Mouse (Mus musculus) intestine, embryonic 15.5 days (tissue): ENCODE results near the gene Nfia. TPM values are rescaled to one million over a fixed set of nuclear protein-coding genes. Genes with fewer than 3 reads are reported as not detected.

Experiments used
- ATAC-seq: fragments of 200-750 bp; cut with Nextera tagmentation; 2 replicates; pipeline ENCODE4 v1.8.0; 2017; ENCODE audit warnings: moderate TSS enrichment, moderate library complexity
- H3K27ac ChIP-seq: fragments of 300-500 bp; sonication (generic); 2 replicates; pipeline ENCODE4 v1.5.1; 2015; ENCODE audit warnings: mild to moderate bottlenecking, inconsistent platforms
- H3K27me3 ChIP-seq: fragments of 300-500 bp; sonication (generic); replicated peaks from 2 replicates; pipeline ENCODE4 v1.6.1; 2015; ENCODE audit warnings: inconsistent platforms
- H3K36me3 ChIP-seq: fragments of 300-500 bp; sonication (generic); 2 replicates; pipeline ENCODE4 v1.6.1; 2015; ENCODE audit warnings: inconsistent platforms
- H3K4me1 ChIP-seq: fragments of 300-500 bp; sonication (generic); replicated peaks from 2 replicates; pipeline ENCODE4 v1.6.1; 2015; ENCODE audit warnings: inconsistent platforms
- H3K4me2 ChIP-seq: fragments of 300-500 bp; sonication (generic); replicated peaks from 2 replicates; pipeline ENCODE4 v1.6.1; 2015; ENCODE audit warnings: mild to moderate bottlenecking, inconsistent platforms
- H3K4me3 ChIP-seq: fragments of 300-500 bp; sonication (generic); replicated peaks from 2 replicates; pipeline ENCODE4 v1.5.1; 2015; ENCODE audit warnings: inconsistent platforms
- H3K9ac ChIP-seq: fragments of 300-500 bp; sonication (generic); 2 replicates; pipeline ENCODE4 v1.6.1; 2015; ENCODE audit warnings: inconsistent platforms
- H3K9me3 ChIP-seq: fragments of 300-500 bp; sonication (generic); 2 replicates; pipeline ENCODE4 v1.6.1; 2016; ENCODE audit warnings: inconsistent platforms
- WGBS: fragments of 180-500 bp; shearing (Covaris S2); methylation state at CpG from one replicate; pipeline ENCODE4 v1.1.7; 2015; 5-methylcytosine and 5-hydroxymethylcytosine counted together
- polyA plus RNA-seq: library from polyadenylated mRNA; unstranded; fragments of >200 nt; fragmentation: Nextera tagmentation; extraction: Ambion mirVana; gene quantifications from 2 replicates; pipeline ENCODE4 v1.2.1, GENCODE M21; 2015

The Nfia gene
- polyA plus RNA-seq, 1 experiment from 2014 or later = 37.3 TPM

DNA sequence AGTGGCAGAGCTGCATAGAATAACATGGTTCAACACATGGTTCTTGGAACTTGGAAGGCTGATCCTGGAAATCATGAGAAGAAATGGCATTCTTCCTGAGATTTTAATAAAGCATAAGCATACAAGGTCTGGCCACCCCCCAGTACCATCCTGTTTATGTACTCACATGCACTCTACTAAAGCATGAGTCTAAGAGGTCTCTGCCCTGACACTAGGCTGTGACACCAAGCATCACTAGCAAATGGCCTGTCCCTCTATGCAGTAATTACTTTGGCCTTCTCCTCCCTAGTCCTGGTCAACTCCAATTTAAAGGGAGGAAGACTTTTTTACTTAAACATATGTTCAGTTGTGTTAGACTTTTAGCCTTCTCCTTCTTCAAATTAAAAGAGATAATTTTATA, 285.6 kb downstream of the Nfia start:
- H3K27ac ChIP-seq = no peak overlapping the region
- no peak overlapping the region for H3K9ac ChIP-seq
- H3K36me3 ChIP-seq = no peaks in the 10 kb centered on the region
- H3K4me3 ChIP-seq = no peak overlapping the region
- no peak overlapping the region for H3K4me2 ChIP-seq
- no peaks in the 10 kb centered on the region for H3K27me3 ChIP-seq
- no peaks in the 10 kb centered on the region for H3K9me3 ChIP-seq
- ATAC-seq = no peak
- H3K4me1 ChIP-seq = no peaks in the 10 kb centered on the region

GRCm38 (mm10) chr4:98060601-98061000, 288.1 kb downstream of the Nfia start:
- no peak overlapping the region for H3K27ac ChIP-seq

DNA sequence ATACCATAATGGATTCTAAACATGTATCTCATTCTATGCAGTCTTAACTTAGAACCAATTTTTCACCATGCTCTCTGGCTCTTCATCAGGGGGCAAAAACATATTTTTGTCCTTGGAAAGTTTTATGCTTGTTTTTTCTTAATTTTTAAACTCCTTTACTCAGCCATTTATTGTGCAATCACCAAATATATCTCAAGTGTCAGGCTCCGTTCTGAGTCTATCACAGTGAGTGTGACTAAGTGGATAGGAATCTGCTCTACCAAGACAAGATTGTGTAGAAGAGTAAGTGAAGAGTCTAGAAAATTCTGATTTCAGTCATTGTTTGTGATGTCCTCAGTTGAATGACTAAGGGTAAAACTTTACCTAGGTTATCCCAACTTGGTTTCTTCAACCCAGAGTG, 288.6 kb downstream of the Nfia start:
- H3K4me3 ChIP-seq = no peak overlapping the region
- no peak for ATAC-seq
- no peaks in the 10 kb centered on the region for H3K27me3 ChIP-seq
- no peaks in the 10 kb centered on the region for H3K9me3 ChIP-seq
- H3K4me2 ChIP-seq = no peak overlapping the region
- no peaks in the 10 kb centered on the region for H3K36me3 ChIP-seq
- no peaks in the 10 kb centered on the region for H3K4me1 ChIP-seq
- no peak overlapping the region for H3K27ac ChIP-seq
- H3K9ac ChIP-seq = no peak overlapping the region
- 37% methylated on average over 1 of the region's 1 CpGs for WGBS

More at GRCm38 (mm10) chr4:98060601-98061000, 288.1 kb downstream of the Nfia start:
- Histone ChIP-seq H3K27me3 (no peaks in the 10 kb centered on the region), H3K36me3 (no peaks in the 10 kb centered on the region), H3K9me3 (no peaks in the 10 kb centered on the region), H3K4me2 (no peak overlapping the region), H3K9ac (no peak overlapping the region), H3K4me3 (no peak overlapping the region), H3K4me1 (no peaks in the 10 kb centered on the region)
- 8% methylated on average over 1 of the region's 1 CpGs for WGBS
- no peak for ATAC-seq

DNA sequence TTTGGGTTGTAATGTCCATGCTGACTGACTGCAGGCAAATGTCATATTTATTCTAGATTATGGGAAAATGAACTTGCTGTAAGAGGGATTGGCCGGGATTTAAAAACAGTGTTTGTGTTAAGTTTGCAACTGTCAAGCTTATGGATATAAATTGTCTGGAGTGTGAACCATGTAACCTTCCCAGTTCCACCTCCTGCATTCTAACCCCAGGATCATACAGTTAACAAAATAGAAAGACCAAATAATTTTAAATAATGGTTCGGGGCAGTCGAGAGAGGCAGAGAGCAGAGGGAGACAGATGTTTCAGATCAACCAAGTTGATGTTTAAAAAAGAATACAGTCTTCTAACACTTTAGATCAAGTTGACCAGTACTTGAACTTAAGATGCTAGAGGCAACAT, 290.7 kb downstream of the Nfia start:
- 35% methylated on average over 3 of the region's 3 CpGs for WGBS
- Histone ChIP-seq H3K4me2 (no peak overlapping the region), H3K27me3 (no peaks in the 10 kb centered on the region), H3K9ac (no peak overlapping the region), H3K4me1 (no peaks in the 10 kb centered on the region), H3K4me3 (no peak overlapping the region), H3K36me3 (no peaks in the 10 kb centered on the region), H3K27ac (no peak overlapping the region), H3K9me3 (no peaks in the 10 kb centered on the region)
- ATAC-seq = no peak

GRCm38 (mm10) chr4:98076106-98076505, 303.6 kb downstream of the Nfia start:
- H3K4me3 ChIP-seq = no peak overlapping the region
- no peak for ATAC-seq
- WGBS = 83% methylated on average over 7 of the region's 7 CpGs
- H3K9ac ChIP-seq = no peak overlapping the region
- H3K4me1 ChIP-seq = no peaks in the 10 kb centered on the region
- H3K36me3 ChIP-seq = no peaks in the 10 kb centered on the region
- H3K27me3 ChIP-seq = no peaks in the 10 kb centered on the region
- H3K27ac ChIP-seq = no peak overlapping the region
- no peaks in the 10 kb centered on the region for H3K9me3 ChIP-seq
- no peak overlapping the region for H3K4me2 ChIP-seq

DNA sequence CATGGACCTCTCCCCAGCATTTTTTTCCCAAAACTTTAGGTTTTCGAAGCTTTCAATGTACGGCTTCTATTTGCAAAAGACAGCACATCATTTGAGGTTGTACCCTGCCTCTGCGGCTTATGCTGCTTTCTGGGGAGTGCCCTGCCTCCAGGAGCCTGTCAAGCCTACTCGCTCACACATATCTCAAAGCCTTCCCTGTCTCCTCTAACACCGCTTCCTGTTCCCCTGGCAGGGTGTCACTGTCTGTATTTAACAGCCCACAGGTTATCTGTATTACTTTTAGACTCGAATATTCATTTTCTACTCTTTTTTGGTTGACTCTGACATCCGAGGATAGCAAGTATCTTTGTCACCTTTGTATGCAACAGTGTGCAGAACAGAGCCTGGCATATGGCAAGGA, 304.1 kb downstream of the Nfia start:
- WGBS = 75% methylated on average over 7 of the region's 7 CpGs
- no peaks in the 10 kb centered on the region for H3K4me1 ChIP-seq
- no peaks in the 10 kb centered on the region for H3K36me3 ChIP-seq
- ATAC-seq = no peak
- H3K9ac ChIP-seq = no peak overlapping the region
- no peaks in the 10 kb centered on the region for H3K27me3 ChIP-seq
- H3K9me3 ChIP-seq = no peaks in the 10 kb centered on the region
- H3K4me2 ChIP-seq = no peak overlapping the region
- H3K4me3 ChIP-seq = no peak overlapping the region
- H3K27ac ChIP-seq = no peak overlapping the region

GRCm38 (mm10) chr4:98080586-98080985, 308.1 kb downstream of the Nfia start:
- Histone ChIP-seq H3K27me3 (no peaks in the 10 kb centered on the region), H3K4me3 (no peak overlapping the region), H3K4me1 (0 out of 2 replicates have a peak, but pooled peaks cover 5% of the 10 kb centered on the region), H3K27ac (no peak overlapping the region), H3K4me2 (no peak overlapping the region), H3K9me3 (no peaks in the 10 kb centered on the region), H3K9ac (no peak overlapping the region), H3K36me3 (no peaks in the 10 kb centered on the region)
- 57% methylated on average over 1 of the region's 1 CpGs for whole genome bisulfite sequencing
- no peak for ATAC-seq

GRCm38 (mm10) chr4:98081962-98082361, 309.4 kb downstream of the Nfia start:
- Histone ChIP-seq H3K27ac (no peak overlapping the region), H3K4me2 (no peak overlapping the region), H3K9me3 (no peaks in the 10 kb centered on the region), H3K4me3 (no peak overlapping the region), H3K36me3 (no peaks in the 10 kb centered on the region), H3K4me1 (0 out of 2 replicates have a peak, but pooled peaks cover 5% of the 10 kb centered on the region), H3K9ac (no peak overlapping the region), H3K27me3 (no peaks in the 10 kb centered on the region)
- ATAC-seq = peak; percentile 77
- 25% methylated on average over 1 of the region's 1 CpGs for WGBS

GRCm38 (mm10) chr4:98082512-98082911, 310.0 kb downstream of the Nfia start:
- no peak overlapping the region for H3K4me3 ChIP-seq
- H3K9me3 ChIP-seq = no peaks in the 10 kb centered on the region
- H3K27ac ChIP-seq = no peak overlapping the region
- 0 out of 2 replicates have a peak, but pooled peaks cover 5% of the 10 kb centered on the region for H3K4me1 ChIP-seq
- H3K36me3 ChIP-seq = no peaks in the 10 kb centered on the region
- H3K27me3 ChIP-seq = no peaks in the 10 kb centered on the region
- no peak for ATAC-seq
- WGBS = 79% methylated on average over 4 of the region's 4 CpGs
- no peak overlapping the region for H3K4me2 ChIP-seq
- no peak overlapping the region for H3K9ac ChIP-seq

- no peaks in the 10 kb centered on the region for H3K9me3 ChIP-seq
- no peak overlapping the region for H3K4me3 ChIP-seq
- WGBS = 85% methylated on average over 6 of the region's 6 CpGs
- ATAC-seq = no peak
- H3K4me1 ChIP-seq = 0 out of 2 replicates have a peak, but pooled peaks cover 5% of the 10 kb centered on the region
- H3K27me3 ChIP-seq = no peaks in the 10 kb centered on the region
- H3K4me2 ChIP-seq = no peak overlapping the region
- no peaks in the 10 kb centered on the region for H3K36me3 ChIP-seq
- H3K27ac ChIP-seq = no peak overlapping the region
- no peak overlapping the region for H3K9ac ChIP-seq
Observed at GRCm38 (mm10) chr4:98085060-98085459, 312.5 kb downstream of the Nfia start.

DNA sequence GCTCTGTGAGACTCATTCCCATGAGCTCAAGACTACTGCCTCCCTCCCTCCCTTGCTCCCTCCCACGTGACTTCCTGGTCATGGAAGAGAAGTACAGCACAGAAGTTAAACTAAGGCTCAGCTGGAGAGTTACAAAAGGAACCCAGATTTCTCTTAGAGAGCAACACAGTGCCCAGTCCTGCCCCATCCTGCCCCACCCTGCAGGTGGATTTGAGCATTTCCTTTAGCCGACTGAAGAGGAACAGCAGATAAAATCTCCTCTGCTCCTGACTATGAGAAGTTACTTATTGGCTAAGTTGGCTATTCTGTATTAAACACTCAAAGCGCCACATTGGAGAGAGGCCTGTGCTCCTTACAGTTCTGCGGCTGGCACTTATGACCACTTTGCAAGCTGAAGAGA, 314.4 kb downstream of the Nfia start:
- WGBS = 61% methylated on average over 4 of the region's 4 CpGs
- H3K27ac ChIP-seq = no peak overlapping the region

GRCm38 (mm10) chr4:98089985-98090384, 317.5 kb downstream of the Nfia start:
- Histone ChIP-seq H3K4me1 (peaks cover 5% of the 10 kb centered on the region), H3K27me3 (no peaks in the 10 kb centered on the region), H3K4me2 (no peak overlapping the region), H3K9me3 (no peaks in the 10 kb centered on the region), H3K4me3 (no peak overlapping the region), H3K36me3 (no peaks in the 10 kb centered on the region), H3K27ac (no peak overlapping the region), H3K9ac (no peak overlapping the region)
- no peak for ATAC-seq
- 76% methylated on average over 6 of the region's 6 CpGs for WGBS

More for the DNA sequence above, 314.4 kb downstream of the Nfia start:
- H3K9ac ChIP-seq = no peak overlapping the region
- H3K4me3 ChIP-seq = no peak overlapping the region
- H3K36me3 ChIP-seq = no peaks in the 10 kb centered on the region
- peaks cover 7% of the 10 kb centered on the region for H3K4me1 ChIP-seq
- H3K9me3 ChIP-seq = no peaks in the 10 kb centered on the region
- ATAC-seq = no peak
- H3K27me3 ChIP-seq = no peaks in the 10 kb centered on the region
- no peak overlapping the region for H3K4me2 ChIP-seq

GRCm38 (mm10) chr4:98090586-98090985, 318.1 kb downstream of the Nfia start:
- WGBS = 66% methylated on average over 3 of the region's 3 CpGs
- no peak overlapping the region for H3K4me3 ChIP-seq
- no peak overlapping the region for H3K27ac ChIP-seq
- H3K4me2 ChIP-seq = no peak overlapping the region
- H3K4me1 ChIP-seq = peaks cover 5% of the 10 kb centered on the region
- H3K27me3 ChIP-seq = no peaks in the 10 kb centered on the region
- no peaks in the 10 kb centered on the region for H3K9me3 ChIP-seq
- H3K36me3 ChIP-seq = no peaks in the 10 kb centered on the region
- no peak overlapping the region for H3K9ac ChIP-seq
- ATAC-seq = no peak
